Mouse (Mus musculus) T-helper 17 cell (primary cell): ENCODE results near the gene Gm49450.
"Not testable (repeated sequence)": the region's sequence is repeated elsewhere in the genome, so short reads cannot be mapped to it uniquely, and the experiment has no call there.

ENCODE experiments used
- in situ Hi-C, 2 experiments: fragments of 300-600 bp; cut with MboI, MseI; formaldehyde crosslinking; loops; 1 replicate in 1 of 2; 2 replicates in 1 of 2; pipeline ENCODE4 v1.15.1; 2025; ENCODE audit warnings: high pct_unique_total_duplicates in 2 of 2

Gm49450 gene

GRCm38 (mm10) chr15:98928598-98929240 lies 24.6 kb downstream of the Gm49450 start:
- in situ Hi-C loops = no loop called here

GRCm38 (mm10) chr15:98927566-98927965 lies 25.8 kb downstream of the Gm49450 start:
- in situ Hi-C loops = no loop called here

- in situ Hi-C loops = no loop called here
Measured at GRCm38 (mm10) chr15:98924682-98925081, 28.7 kb downstream of the Gm49450 start.

- in situ Hi-C loops = no loop called here
Measured at GRCm38 (mm10) chr15:98923031-98923537, 30.3 kb downstream of the Gm49450 start.

GRCm38 (mm10) chr15:98922581-98922980 lies 30.8 kb downstream of the Gm49450 start:
- in situ Hi-C loops = no loop called here

GRCm38 (mm10) chr15:98921510-98921909 lies 31.8 kb downstream of the Gm49450 start:
- in situ Hi-C loops = no loop called here

GRCm38 (mm10) chr15:98918499-98918895 lies 34.9 kb downstream of the Gm49450 start:
- in situ Hi-C loops = not testable (repeated sequence)

GRCm38 (mm10) chr15:98917538-98918498 lies 35.5 kb downstream of the Gm49450 start, which contains the start of gene Lmbr1l:
Lmbr1l (minus strand) TSS chr15:98918231.
- in situ Hi-C loops = no loop called here

- in situ Hi-C loops = no loop called here
Measured at GRCm38 (mm10) chr15:98917091-98917490, 36.3 kb downstream of the Gm49450 start.

GRCm38 (mm10) chr15:98916016-98916415 lies 37.3 kb downstream of the Gm49450 start:
- in situ Hi-C loops = no loop called here

GRCm38 (mm10) chr15:98914903-98915302 lies 38.4 kb downstream of the Gm49450 start:
- in situ Hi-C loops = no loop called here

- in situ Hi-C loops = no loop called here
Measured at GRCm38 (mm10) chr15:98904692-98905091, 48.7 kb downstream of the Gm49450 start.

GRCm38 (mm10) chr15:98902600-98902999 lies 50.8 kb downstream of the Gm49450 start:
- in situ Hi-C loops = no loop called here

GRCm38 (mm10) chr15:98901530-98901929 lies 51.8 kb downstream of the Gm49450 start:
- in situ Hi-C loops = no loop called here

- in situ Hi-C loops = loop anchor here in 1 of 2 experiments (5.0 kb wide), 1 partner anchor 99 kb away; no protein-coding TSS in a partner anchor
Measured at GRCm38 (mm10) chr15:98897928-98898800, 55.2 kb downstream of the Gm49450 start, which contains the start of gene Dhh. Dhh (minus strand) TSS chr15:98898540.

GRCm38 (mm10) chr15:98897495-98897894 lies 55.9 kb downstream of the Gm49450 start:
- in situ Hi-C loops = loop anchor here in 1 of 2 experiments (5.0 kb wide), 1 partner anchor 100 kb away; no protein-coding TSS in a partner anchor

- in situ Hi-C loops = loop anchor here in 1 of 2 experiments (5.0 kb wide), 1 partner anchor 101 kb away; no protein-coding TSS in a partner anchor
Measured at GRCm38 (mm10) chr15:98895635-98896589, 57.4 kb downstream of the Gm49450 start.

GRCm38 (mm10) chr15:98894746-98895634 lies 58.4 kb downstream of the Gm49450 start:
- in situ Hi-C loops = loop anchor here in 1 of 2 experiments (5.0 kb wide), 1 partner anchor 102 kb away; no protein-coding TSS in a partner anchor
